Mouse (Mus musculus) liver, embryonic 12.5 days (tissue): ENCODE data around the gene 1700123L14Rik. TPM values are rescaled to one million over a fixed set of nuclear protein-coding genes. Genes with fewer than 3 reads are reported as not detected.

ENCODE experiments used
- polyA plus RNA-seq: library from polyadenylated mRNA; unstranded; fragments of >200 nt; fragmentation: Nextera tagmentation; extraction: Ambion mirVana; gene quantifications from 2 replicates; pipeline ENCODE4 v1.2.1, GENCODE M21; 2016

1700123L14Rik gene
- polyA plus RNA-seq, 1 experiment from 2014 or later, result not detected

Other genes with a start within 250 kb of the 1700123L14Rik start
- 0.05 and 0.33 TPM in 2 replicates for gene Fam19a1, start 53.1 kb downstream of the 1700123L14Rik start, polyA plus RNA-seq